Mouse (Mus musculus): ENCODE measurements around the gene Tns2.
A peak's percentile ranks its signal among the peaks of the same experiment; 100 is the strongest.

Gene Tns2

DNA sequence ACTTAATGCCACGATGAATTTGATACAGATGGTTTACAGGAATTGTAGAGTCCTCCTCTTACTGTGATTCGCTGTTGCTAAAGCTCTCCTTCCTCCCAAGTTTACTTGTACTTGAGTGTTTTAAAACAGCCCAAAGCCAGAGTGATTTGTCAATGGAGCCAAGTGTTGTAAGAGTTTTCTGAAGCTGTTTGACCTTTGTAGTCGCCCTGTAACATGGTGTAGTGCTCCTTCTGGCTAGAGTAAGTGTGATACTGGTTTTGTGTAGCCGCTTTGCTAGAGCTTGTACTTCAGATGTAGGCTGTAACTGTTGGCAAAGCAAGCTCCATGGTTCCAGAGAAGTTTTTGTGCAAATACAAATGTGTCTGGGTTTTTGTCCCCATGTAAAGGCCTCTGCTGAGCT lies 8.0 kb upstream of the Tns2 start:
- DNase-seq (ENCODE audit: low spot score in 2 of 2), result no peak

GRCm38 (mm10) chr15:102094157-102094556 lies 6.1 kb upstream of the Tns2 start:
- DNase-seq (ENCODE audit: low spot score in 2 of 2), result no peak

- DNase-seq (ENCODE audit: low spot score in 2 of 2), result no peak
Measured at GRCm38 (mm10) chr15:102094988-102095387, 5.2 kb upstream of the Tns2 start.

DNA sequence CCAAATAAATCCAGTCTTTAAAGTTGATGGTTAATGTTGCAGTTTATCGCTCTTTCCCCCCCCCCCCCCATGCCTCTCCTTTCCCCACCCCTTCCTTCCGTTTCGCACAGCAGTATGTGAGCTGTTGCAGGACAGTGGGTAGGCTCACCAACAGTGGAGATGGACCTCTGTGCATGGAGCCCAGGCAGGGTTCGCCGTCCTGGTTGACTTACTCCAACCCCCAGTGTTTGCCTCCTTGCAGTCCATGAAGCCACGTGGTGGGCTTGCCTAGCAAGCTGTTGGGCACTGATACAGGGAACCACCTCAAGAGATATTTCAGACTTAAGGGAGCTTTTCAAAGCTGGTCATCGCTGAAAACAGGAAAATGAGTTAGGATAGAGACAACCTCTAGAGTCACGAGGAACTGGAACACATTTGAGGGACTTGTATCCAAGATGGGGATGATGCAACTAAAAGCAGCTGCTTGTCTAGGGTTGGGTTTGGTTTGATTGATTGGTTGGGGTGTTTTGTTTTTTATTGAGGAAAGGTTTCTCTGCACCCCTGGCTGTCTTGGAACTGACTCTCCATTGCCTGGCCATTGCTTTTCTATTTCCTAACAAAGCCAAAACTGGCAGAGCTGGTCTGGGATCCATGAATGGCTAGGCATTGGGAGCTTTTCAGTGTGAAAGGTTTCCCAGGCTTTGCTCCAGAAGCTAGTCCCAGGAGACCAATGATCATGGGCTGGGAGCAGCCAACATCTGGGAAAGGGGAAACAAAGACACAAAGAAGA lies 2.9 kb upstream of the Tns2 start:
- DNase-seq (ENCODE audit: low spot score in 2 of 2), result peak in 1 of 2 experiments; percentile 3

DNA sequence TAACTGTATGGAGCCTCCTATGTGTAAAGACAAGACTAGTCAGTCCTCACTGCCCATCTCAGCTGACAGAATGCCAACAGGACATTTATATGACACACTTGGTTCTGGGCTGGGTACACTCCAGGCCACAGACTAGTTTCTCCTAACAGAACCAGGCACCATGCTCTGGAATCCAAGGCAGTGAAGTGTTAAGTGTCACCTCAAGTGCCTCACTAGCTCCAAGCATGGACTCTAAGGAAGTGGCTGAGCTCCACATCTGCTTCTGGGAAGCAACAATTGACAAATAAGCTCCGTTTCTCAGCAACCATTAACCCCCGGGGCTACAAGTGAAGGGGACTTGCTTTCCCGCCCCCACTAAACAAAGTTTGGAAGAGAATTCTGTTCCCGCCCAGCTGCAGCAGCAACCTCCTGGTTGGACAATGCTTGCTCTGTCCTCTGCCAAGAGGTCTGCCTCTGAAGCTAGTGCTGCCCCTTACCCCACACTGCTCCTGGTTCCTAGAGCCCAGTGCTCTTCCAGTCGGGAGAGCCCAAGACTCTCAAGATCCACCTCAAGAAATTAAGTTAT lies 2.1 kb upstream of the Tns2 start:
- DNase-seq (ENCODE audit: low spot score in 2 of 2), result peak in 1 of 2 experiments; percentile 2

DNA sequence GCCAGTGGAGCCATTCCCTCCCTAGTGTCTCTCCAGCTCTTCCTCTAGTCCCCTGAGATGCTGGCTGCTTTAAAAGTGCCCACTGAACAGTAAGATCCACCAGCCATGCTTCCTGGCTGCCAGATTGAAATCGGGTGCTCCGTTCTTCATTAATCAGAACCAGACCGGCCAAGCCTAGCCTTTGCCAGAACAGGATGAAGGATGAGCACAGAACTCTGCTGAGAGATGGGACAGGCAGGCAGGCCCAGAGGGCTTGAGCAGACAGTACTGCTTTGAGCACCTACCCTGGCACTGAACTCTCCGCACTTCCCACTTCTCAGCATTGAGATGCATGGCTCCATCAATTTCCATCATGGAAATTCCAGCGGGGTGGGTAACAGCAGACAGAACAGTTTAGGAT lies 953 bp upstream of the Tns2 start:
- peak in 1 of 2 experiments; percentile 14 for DNase-seq (ENCODE audit: low spot score in 2 of 2)

GRCm38 (mm10) chr15:102099771-102100160 lies 447 bp upstream of the Tns2 start:
- no peak for DNase-seq (ENCODE audit: low spot score in 2 of 2)

DNA sequence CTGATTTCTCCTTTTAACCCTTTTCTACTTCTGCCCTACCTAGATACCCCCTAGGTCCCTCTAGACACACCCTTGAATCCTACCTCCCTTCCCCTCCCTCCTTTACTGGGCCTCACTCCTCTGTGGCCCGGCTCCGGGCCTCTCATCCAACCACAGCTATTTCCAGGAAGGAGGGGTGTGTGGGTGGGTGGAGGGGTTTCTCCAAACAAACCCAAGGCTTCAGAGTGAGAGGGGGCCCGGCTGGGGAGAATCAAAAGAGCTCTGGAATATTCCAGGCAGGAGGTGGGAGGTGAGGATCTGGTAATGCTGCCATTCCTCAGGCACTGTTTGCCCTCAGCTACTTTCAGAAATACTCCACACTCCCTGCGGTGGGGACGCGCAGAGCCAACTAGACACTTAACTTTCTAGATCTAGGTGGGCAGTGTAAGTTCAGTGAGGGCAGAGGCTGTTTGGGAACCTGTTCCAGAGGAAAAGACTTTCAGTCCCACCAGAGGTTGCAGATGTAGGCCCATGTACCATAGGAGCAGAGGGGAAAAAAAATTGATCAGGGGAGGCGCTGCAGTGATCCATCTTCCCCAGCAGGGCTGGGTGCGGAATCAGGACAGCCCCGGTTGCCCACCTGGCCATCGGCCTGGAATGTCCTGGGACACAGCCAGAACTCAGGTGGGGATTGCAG lies 921 bp downstream of the Tns2 start:
- DNase-seq (ENCODE audit: low spot score in 2 of 2), result peak in 1 of 2 experiments; percentile 32

DNA sequence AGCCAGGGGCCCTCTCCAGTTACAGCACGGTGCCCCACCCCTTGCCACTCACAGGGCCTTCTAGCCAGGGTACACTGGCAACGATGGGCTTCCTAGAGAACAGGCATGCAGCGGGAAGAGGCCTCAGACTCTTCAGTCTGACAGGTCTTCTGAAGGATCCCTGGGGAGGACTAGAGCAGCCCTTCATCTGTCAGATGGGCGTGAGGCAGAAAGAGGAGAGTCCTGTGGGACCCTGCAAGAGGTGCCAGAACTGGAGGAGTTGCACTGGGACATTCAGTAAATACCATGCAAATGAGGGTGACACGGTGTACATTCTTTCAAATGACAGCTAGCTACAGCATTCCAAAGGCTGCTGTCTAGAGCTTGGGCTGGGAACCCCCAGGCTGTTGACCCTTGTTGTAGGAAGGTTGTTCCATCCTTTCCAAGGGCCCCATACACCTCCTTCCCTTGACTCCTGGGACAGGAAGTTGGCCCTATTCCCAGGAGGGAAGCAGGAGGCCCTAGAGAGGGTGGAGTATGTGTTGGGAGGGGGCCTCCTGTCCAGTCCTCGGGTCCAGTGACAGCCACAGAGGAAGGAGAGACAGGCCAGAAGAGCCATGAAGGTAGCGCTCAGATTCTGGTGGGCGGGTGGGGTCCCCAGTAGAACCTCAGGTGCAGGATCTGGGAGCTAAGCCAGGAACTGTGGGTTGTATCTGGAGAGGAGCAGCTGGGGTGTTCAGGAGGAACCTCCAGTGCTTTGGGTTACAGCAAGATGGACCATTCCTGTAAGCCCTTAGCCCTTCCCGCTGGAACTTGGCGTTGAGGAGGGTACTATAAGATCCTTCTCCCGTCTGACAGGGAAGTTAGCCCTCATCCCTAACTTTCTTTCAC lies 1.7 kb downstream of the Tns2 start:
- DNase-seq (ENCODE audit: low spot score in 2 of 2), result peak in 1 of 2 experiments; percentile 11

- DNase-seq (ENCODE audit: low spot score in 2 of 2), result no peak
Measured at GRCm38 (mm10) chr15:102102548-102103121, 2.4 kb downstream of the Tns2 start.

GRCm38 (mm10) chr15:102103371-102103946 lies 3.2 kb downstream of the Tns2 start:
- no peak for DNase-seq (ENCODE audit: low spot score in 2 of 2)

DNA sequence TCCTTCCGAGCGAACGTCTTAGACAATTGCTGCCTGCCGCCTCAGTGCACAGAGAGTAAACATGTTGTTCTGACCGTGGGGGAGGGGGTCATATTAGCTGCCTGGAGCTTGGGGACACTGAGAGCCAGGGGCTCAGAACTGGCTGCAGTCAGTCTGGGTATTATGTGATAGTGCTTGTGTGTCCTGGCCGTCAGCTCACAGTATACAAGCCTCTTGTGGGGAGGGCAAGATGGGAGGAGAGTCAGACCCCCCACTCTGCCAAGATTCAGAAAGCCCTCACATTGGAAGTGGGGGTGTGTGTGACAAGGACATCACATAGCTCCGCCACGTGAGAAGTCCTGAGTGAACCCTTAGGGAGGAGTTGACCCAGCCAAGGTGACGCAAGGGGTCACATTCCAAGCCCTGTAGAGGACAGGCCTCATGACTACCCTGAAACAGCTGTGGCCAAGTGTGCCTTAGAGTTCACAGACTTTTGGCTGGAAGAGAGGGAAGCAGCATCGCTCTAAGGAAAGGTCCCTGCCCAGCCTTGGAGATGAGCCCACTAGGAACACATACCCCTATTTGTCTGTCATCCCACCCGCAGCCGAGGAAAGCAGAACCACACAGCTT lies 3.8 kb downstream of the Tns2 start:
- no peak for DNase-seq (ENCODE audit: low spot score in 2 of 2)

DNA sequence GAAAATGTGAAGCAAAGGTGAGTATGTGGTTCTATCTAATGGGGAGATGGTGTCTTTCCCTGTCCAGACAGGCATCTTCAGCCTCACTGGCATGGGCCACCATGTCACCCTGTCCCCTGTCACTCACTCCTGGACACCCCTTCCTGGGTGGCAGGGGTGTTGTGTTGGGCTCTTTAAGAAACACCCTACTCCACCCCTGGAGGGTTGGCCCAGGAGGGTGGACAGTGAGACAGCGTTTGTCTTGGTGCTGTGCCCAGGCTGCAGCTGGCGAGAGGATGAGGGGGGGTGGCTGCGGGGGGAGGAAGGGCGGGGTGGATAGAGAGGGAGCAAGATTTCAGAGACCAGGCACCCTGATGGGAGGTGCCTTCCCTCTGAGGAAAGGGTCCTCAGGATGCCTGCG lies 5.1 kb downstream of the Tns2 start:
- no peak for DNase-seq (ENCODE audit: low spot score in 2 of 2)

GRCm38 (mm10) chr15:102105764-102106730 lies 5.8 kb downstream of the Tns2 start:
- DNase-seq (ENCODE audit: low spot score in 2 of 2), result no peak

- DNase-seq (ENCODE audit: low spot score in 2 of 2), result no peak
Measured at GRCm38 (mm10) chr15:102106754-102107456, 6.7 kb downstream of the Tns2 start.

- peak; percentile 83 to 85 for DNase-seq (ENCODE audit: low spot score in 2 of 2)
Measured at GRCm38 (mm10) chr15:102107689-102108573, 7.7 kb downstream of the Tns2 start.

DNA sequence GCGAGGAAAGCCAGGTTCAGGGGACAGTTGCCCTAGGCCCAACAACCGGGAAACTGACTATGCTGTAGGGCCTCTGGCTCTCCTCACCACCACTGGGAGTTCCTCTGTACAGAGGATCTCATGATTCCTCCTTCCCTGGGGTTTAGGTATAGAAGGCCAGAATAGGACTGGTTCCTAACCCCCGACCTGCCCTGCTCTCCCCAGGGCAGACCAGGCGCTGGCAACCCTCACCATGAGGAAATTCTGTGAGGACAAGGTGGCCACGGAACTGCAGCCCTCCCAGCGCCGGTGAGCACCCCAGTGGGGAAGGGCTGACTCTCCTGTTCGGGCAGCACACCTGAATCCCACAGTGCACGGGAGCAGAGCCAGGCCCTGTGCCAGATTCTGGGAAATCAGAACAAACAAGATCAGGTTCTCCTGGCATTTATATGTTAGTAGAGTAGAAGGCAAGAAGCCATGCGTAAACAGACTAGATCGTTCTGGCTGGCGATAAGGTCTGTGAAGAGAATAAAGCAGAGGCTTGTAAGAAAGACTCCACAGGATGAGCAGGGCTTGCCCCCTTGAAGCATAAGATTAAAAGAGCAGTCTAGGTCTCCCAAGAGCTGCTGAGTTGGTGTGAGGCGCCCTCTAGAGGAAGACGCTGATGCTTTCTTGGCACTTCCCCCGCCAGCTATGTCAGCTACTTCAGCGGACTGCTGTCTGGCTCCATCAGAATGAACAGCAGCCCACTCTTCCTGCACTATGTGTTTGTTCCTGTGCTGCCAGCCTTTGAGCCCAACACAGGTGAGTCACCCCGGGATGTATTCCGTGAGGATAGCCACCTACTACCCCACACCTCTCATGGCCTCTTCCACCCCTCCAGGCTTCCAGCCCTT lies 8.7 kb downstream of the Tns2 start:
- peak; percentile 82 to 90 for DNase-seq (ENCODE audit: low spot score in 2 of 2)
